Mouse (Mus musculus) heart, postnatal 0 days (tissue): ENCODE data around the gene Tdp1. TPM values are rescaled to one million over a fixed set of nuclear protein-coding genes. Genes with fewer than 3 reads are reported as not detected.

Experiments
- ATAC-seq: fragments of 200-750 bp; cut with Nextera tagmentation; 2 replicates; pipeline ENCODE4 v1.8.0; 2017; ENCODE audit warnings: low read depth, moderate number of reproducible peaks, moderate library complexity; ENCODE audit not compliant: insufficient read depth
- DNase-seq: peaks from one replicate; pipeline ENCODE4 v3.0.0-alpha.2; 2016; ENCODE audit warnings: low spot score
- H3K27ac ChIP-seq: fragments of 300-500 bp; sonication (generic); 2 replicates; pipeline ENCODE4 v1.5.1; 2014; ENCODE audit warnings: low read depth, mild to moderate bottlenecking
- H3K27me3 ChIP-seq: fragments of 300-500 bp; sonication (generic); 2 replicates; pipeline ENCODE4 v1.6.1; 2014; ENCODE audit warnings: low read length, mixed read lengths; ENCODE audit not compliant: control insufficient read depth, insufficient read depth
- H3K36me3 ChIP-seq: fragments of 300-500 bp; sonication (generic); replicated peaks from 2 replicates; pipeline ENCODE4 v1.6.1; 2014; ENCODE audit warnings: low read length, mixed read lengths; ENCODE audit not compliant: control insufficient read depth, insufficient read depth
- H3K4me1 ChIP-seq: fragments of 300-500 bp; sonication (generic); 2 replicates; pipeline ENCODE4 v1.6.1; 2014; ENCODE audit warnings: antibody characterized with exemption; ENCODE audit not compliant: control insufficient read depth, insufficient read depth
- H3K4me2 ChIP-seq: fragments of 300-500 bp; sonication (generic); 2 replicates; pipeline ENCODE4 v1.6.1; 2014; ENCODE audit warnings: low read depth, mild to moderate bottlenecking, low read length, moderate library complexity
- H3K4me3 ChIP-seq: fragments of 300-500 bp; sonication (generic); 2 replicates; pipeline ENCODE4 v1.5.1; 2014; ENCODE audit warnings: low read depth, low read length
- H3K9ac ChIP-seq: fragments of 300-500 bp; sonication (generic); replicated peaks from 2 replicates; pipeline ENCODE4 v1.6.1; 2014; ENCODE audit warnings: low read depth, low read length, mixed read lengths
- H3K9me3 ChIP-seq: fragments of 300-500 bp; sonication (generic); replicated peaks from 2 replicates; pipeline ENCODE4 v1.6.1; 2016; ENCODE audit warnings: low read length; ENCODE audit not compliant: control insufficient read depth
- CTCF ChIP-seq: IDR thresholded peaks from 2 replicates; pipeline ENCODE4 v1.5.1; 2016; ENCODE audit warnings: antibody characterized with exemption, control low read depth, low read depth
- EP300 ChIP-seq: IDR thresholded peaks from 2 replicates; pipeline ENCODE4 v1.6.1; 2016; ENCODE audit warnings: antibody characterized with exemption, low read depth
- WGBS: fragments of 180-500 bp; shearing (Covaris S2); extraction: QIAGEN DNeasy Blood & Tissue Kit; methylation state at CpG from one replicate; pipeline ENCODE4 v1.1.7; 2014; 5-methylcytosine and 5-hydroxymethylcytosine counted together
- polyA plus RNA-seq: library from polyadenylated mRNA; unstranded; fragments of >200 nt; fragmentation: Nextera tagmentation; extraction: Ambion mirVana; gene quantifications from 2 replicates; pipeline ENCODE4 v1.2.1, GENCODE M21; 2015
- total RNA-seq: library from RNA; depleted of rRNA; stranded (reverse); fragments of >200 nt; gene quantifications from 2 replicates; pipeline ENCODE4 v1.2.3, GENCODE M21; 2014; ENCODE audit warnings: low replicate concordance

Tdp1 gene
- total and polyA plus RNA-seq, 2 experiments from 2014 or later: 8.8 to 13.7 TPM

GRCm38 (mm10) chr12:99844951-99845350 is 39.4 kb upstream of the Tdp1 start:
- TF ChIP-seq EP300: no peak
- TF ChIP-seq CTCF: no peak
- no peak overlapping the region for H3K9ac ChIP-seq

GRCm38 (mm10) chr12:99849996-99850395 is 34.3 kb upstream of the Tdp1 start:
- no peaks in the 10 kb centered on the region for H3K36me3 ChIP-seq
- H3K9ac ChIP-seq: no peak overlapping the region
- no peaks in the 10 kb centered on the region for H3K4me1 ChIP-seq
- 82% methylated on average over 2 of the region's 2 CpGs for WGBS
- TF ChIP-seq CTCF (no peak), EP300 (no peak)
- no peaks in the 10 kb centered on the region for H3K9me3 ChIP-seq
- no peak for DNase-seq
- H3K27me3 ChIP-seq: no peaks in the 10 kb centered on the region
- H3K27ac ChIP-seq: no peak overlapping the region
- no peak overlapping the region for H3K4me3 ChIP-seq
- H3K4me2 ChIP-seq: no peak overlapping the region
- no peak for ATAC-seq

More at GRCm38 (mm10) chr12:99844951-99845350, 39.4 kb upstream of the Tdp1 start:
- no peak overlapping the region for H3K4me2 ChIP-seq
- H3K9me3 ChIP-seq: no peaks in the 10 kb centered on the region
- no peaks in the 10 kb centered on the region for H3K36me3 ChIP-seq
- no peak overlapping the region for H3K4me3 ChIP-seq
- no peaks in the 10 kb centered on the region for H3K27me3 ChIP-seq
- no peak overlapping the region for H3K27ac ChIP-seq
- no peak for DNase-seq
- no peak for ATAC-seq
- H3K4me1 ChIP-seq: no peaks in the 10 kb centered on the region
- WGBS: 82% methylated on average over 8 of the region's 8 CpGs

DNA sequence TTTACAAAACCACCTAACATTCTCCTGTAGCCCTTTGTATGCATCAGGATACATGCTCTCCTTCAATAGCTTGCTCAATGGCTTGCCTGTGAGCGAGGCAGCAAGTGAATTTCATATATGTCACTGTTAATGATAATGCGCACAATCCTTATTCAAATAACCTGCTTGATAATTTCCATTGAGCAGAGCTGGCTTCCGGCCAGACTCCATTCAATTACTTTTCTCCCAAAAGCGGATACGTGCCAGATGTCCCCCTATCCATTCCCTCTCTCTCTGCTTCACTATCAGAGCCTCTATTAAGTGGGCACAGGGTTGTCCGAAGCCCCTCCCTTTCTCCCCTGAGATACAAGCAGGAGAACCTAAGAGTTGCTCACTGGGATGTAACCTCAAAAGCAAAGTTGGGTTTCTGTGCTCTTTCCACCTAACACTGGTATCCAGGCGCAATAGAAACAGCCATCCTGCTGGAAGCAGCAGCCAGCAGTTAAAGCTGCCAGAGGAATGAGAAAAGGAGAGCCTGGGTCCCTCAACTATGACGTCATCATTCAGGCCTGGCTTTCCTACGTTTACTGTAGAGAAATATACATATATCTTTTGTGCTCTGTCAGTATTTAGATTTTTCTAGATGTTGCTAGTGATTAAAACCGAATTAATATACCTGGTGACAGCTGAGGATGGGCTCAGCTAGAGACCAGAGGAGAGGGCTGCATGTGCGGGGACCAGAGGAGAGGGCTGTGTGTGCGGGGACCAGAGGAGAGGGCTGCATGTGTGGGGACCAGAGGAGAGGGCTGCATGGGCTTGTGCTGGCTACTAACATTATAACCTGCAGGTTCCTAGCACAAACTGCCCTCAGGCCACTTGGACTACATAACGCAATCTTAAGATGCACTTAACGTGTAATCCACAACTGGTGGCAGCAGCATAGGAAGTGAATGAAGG is 30.7 kb upstream of the Tdp1 start:
- 72% methylated on average over 14 of the region's 14 CpGs for WGBS
- ATAC-seq: no peak
- H3K36me3 ChIP-seq: no peaks in the 10 kb centered on the region
- TF ChIP-seq EP300 (no peak), CTCF (no peak)
- DNase-seq: no peak
- H3K4me2 ChIP-seq: no peak overlapping the region
- no peaks in the 10 kb centered on the region for H3K4me1 ChIP-seq
- H3K9me3 ChIP-seq: no peaks in the 10 kb centered on the region
- no peaks in the 10 kb centered on the region for H3K27me3 ChIP-seq
- no peak overlapping the region for H3K4me3 ChIP-seq
- no peak overlapping the region for H3K27ac ChIP-seq
- no peak overlapping the region for H3K9ac ChIP-seq

DNA sequence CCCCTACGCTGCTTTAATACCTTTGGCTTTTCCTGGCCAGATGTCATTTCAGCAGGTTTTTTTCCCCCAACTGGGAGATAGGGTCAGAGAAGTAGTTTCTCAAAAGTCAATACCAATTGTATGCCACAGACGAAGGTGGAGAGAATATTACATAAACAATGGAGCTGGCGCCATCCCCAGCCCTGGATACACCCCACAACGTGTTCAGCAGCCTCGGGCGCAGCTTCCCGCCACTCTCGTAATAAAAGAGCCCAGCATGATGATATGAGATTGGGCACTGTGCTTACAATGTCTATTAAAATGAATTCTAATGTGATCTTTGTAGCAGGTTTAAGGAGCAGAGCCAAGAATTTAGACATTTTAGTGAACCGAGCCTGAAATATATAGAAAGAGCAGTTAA is 28.3 kb upstream of the Tdp1 start:
- no peak overlapping the region for H3K4me2 ChIP-seq
- H3K27ac ChIP-seq: no peak overlapping the region
- no peaks in the 10 kb centered on the region for H3K9me3 ChIP-seq
- WGBS: 73% methylated on average over 9 of the region's 9 CpGs
- H3K36me3 ChIP-seq: no peaks in the 10 kb centered on the region
- H3K27me3 ChIP-seq: no peaks in the 10 kb centered on the region
- no peak overlapping the region for H3K9ac ChIP-seq
- no peaks in the 10 kb centered on the region for H3K4me1 ChIP-seq
- no peak for DNase-seq
- ATAC-seq: no peak
- no peak overlapping the region for H3K4me3 ChIP-seq
- TF ChIP-seq EP300 (no peak), CTCF (no peak)

- no peaks in the 10 kb centered on the region for H3K27me3 ChIP-seq
- WGBS: 94% methylated on average over 5 of the region's 5 CpGs
- no peaks in the 10 kb centered on the region for H3K36me3 ChIP-seq
- H3K9ac ChIP-seq: no peak overlapping the region
- DNase-seq: no peak
- no peaks in the 10 kb centered on the region for H3K4me1 ChIP-seq
- no peak for ATAC-seq
- TF ChIP-seq EP300 (no peak), CTCF (no peak)
- no peaks in the 10 kb centered on the region for H3K9me3 ChIP-seq
- no peak overlapping the region for H3K27ac ChIP-seq
- H3K4me2 ChIP-seq: no peak overlapping the region
- H3K4me3 ChIP-seq: no peak overlapping the region
Observed at GRCm38 (mm10) chr12:99858664-99859063, 25.7 kb upstream of the Tdp1 start.
